Mouse (Mus musculus) cerebellum, adult 18-20 months (tissue): Measurements from ENCODE around the gene Adamts18.

Source experiments
- DNase-seq, 2 experiments: peaks; one replicate each; pipeline ENCODE4 v3.0.0; 2021

Adamts18 gene

GRCm38 (mm10) chr8:113752349-113752748 is 96.2 kb downstream of the Adamts18 start:
- no peak for DNase-seq

GRCm38 (mm10) chr8:113735496-113736060 is 113.0 kb downstream of the Adamts18 start:
- no peak for DNase-seq

GRCm38 (mm10) chr8:113725331-113725730 is 123.2 kb downstream of the Adamts18 start:
- DNase-seq = no peak

GRCm38 (mm10) chr8:113723873-113724538 is 124.5 kb downstream of the Adamts18 start:
- no peak for DNase-seq

- DNase-seq = no peak
Measured at GRCm38 (mm10) chr8:113721459-113721858, 127.1 kb downstream of the Adamts18 start.

GRCm38 (mm10) chr8:113704968-113705367 is 143.6 kb downstream of the Adamts18 start:
- DNase-seq = no peak

GRCm38 (mm10) chr8:113691622-113692343 is 156.8 kb downstream of the Adamts18 start:
- peak; percentile 21 to 47 for DNase-seq

- no peak for DNase-seq
Measured at GRCm38 (mm10) chr8:113688543-113688915, 160.0 kb downstream of the Adamts18 start.

GRCm38 (mm10) chr8:113687889-113688542 is 160.5 kb downstream of the Adamts18 start:
- DNase-seq = peak; percentile 30 to 38

- no peak for DNase-seq
Measured at GRCm38 (mm10) chr8:113679361-113679760, 169.2 kb downstream of the Adamts18 start.

- DNase-seq = no peak
Measured at GRCm38 (mm10) chr8:113676811-113677210, 171.7 kb downstream of the Adamts18 start.

- no peak for DNase-seq
Measured at GRCm38 (mm10) chr8:113675281-113675680, 173.3 kb downstream of the Adamts18 start.

- no peak for DNase-seq
Measured at GRCm38 (mm10) chr8:113674611-113675010, 173.9 kb downstream of the Adamts18 start.

- DNase-seq = no peak
Measured at GRCm38 (mm10) chr8:113673300-113673699, 175.2 kb downstream of the Adamts18 start.

GRCm38 (mm10) chr8:113672599-113673255 is 175.8 kb downstream of the Adamts18 start:
- DNase-seq = peak; percentile 13 to 15

GRCm38 (mm10) chr8:113669924-113670323 is 178.6 kb downstream of the Adamts18 start:
- DNase-seq = no peak

- no peak for DNase-seq
Measured at GRCm38 (mm10) chr8:113666714-113667432, 181.7 kb downstream of the Adamts18 start.

GRCm38 (mm10) chr8:113665951-113666350 is 182.6 kb downstream of the Adamts18 start:
- DNase-seq = no peak

- DNase-seq = no peak
Measured at GRCm38 (mm10) chr8:113665036-113665435, 183.5 kb downstream of the Adamts18 start.

GRCm38 (mm10) chr8:113664544-113664943 is 184.0 kb downstream of the Adamts18 start:
- peak; percentile 81 to 82 for DNase-seq

- DNase-seq = no peak
Measured at GRCm38 (mm10) chr8:113660128-113660527, 188.4 kb downstream of the Adamts18 start.

- no peak for DNase-seq
Measured at GRCm38 (mm10) chr8:113656681-113657298, 191.7 kb downstream of the Adamts18 start.
